Mouse (Mus musculus) CH12.LX (cell line): ENCODE measurements around the gene Prr23a3. TPM values are rescaled to one million over a fixed set of nuclear protein-coding genes. Genes with fewer than 3 reads are reported as not detected.

Experiments
- DNase-seq: peaks from one replicate; pipeline ENCODE4 v3.0.0-alpha.2; 2013; ENCODE audit errors: extremely low read depth
- H3K27ac ChIP-seq: 2 replicates; pipeline ENCODE4 v1.5.1; 2012; ENCODE audit warnings: low read depth, mild to moderate bottlenecking, control low read depth, moderate library complexity; ENCODE audit not compliant: insufficient read depth
- H3K27me3 ChIP-seq: replicated peaks from 2 replicates; pipeline ENCODE3; 2012; ENCODE audit warnings: inconsistent platforms
- H3K36me3 ChIP-seq, 2 experiments: replicated peaks in 1 of 2; 2 replicates each; pipeline versions ENCODE3 to v1.6.1; 2012; ENCODE audit warnings: inconsistent platforms in 1 of 2, low read length in 1 of 2, mild to moderate bottlenecking in 1 of 2, mixed read lengths in 1 of 2, moderate library complexity in 1 of 2; ENCODE audit not compliant: control insufficient read depth in 1 of 2, insufficient read depth in 1 of 2
- H3K4me1 ChIP-seq, 2 experiments: 2 replicates each; pipeline ENCODE4 v1.6.1; 2012; ENCODE audit warnings: inconsistent platforms in 1 of 2, moderate library complexity in 1 of 2; ENCODE audit not compliant: insufficient read depth in 2 of 2, control insufficient read depth in 1 of 2
- H3K4me2 ChIP-seq: 2 replicates; pipeline ENCODE4 v1.6.1; 2012; ENCODE audit warnings: low read depth, mild to moderate bottlenecking, control low read depth; ENCODE audit not compliant: poor library complexity, insufficient read depth, severe bottlenecking
- H3K4me3 ChIP-seq, 3 experiments: fragments of 150-350 bp in 1 of 3; sonication (generic) in 1 of 3; replicated peaks in 1 of 3; 2 replicates each; pipeline versions ENCODE3 to v1.5.1; 2011 to 2012; ENCODE audit warnings: low read depth in 2 of 3, low read length in 2 of 3, mild to moderate bottlenecking in 2 of 3, moderate library complexity in 2 of 3, control low read depth in 1 of 3, improper control_type of control experiment in 1 of 3, inconsistent platforms in 1 of 3, mixed read lengths in 1 of 3; ENCODE audit not compliant: poor library complexity in 1 of 3
- H3K79me2 ChIP-seq: replicated peaks from 2 replicates; pipeline ENCODE4 v1.6.1; 2012; ENCODE audit warnings: mild to moderate bottlenecking, moderate library complexity; ENCODE audit not compliant: control insufficient read depth, poor library complexity, insufficient read depth, severe bottlenecking; ENCODE audit errors: extremely low read depth
- H3K9ac ChIP-seq: 2 replicates; pipeline ENCODE4 v1.6.1; 2012; ENCODE audit warnings: low read depth, mild to moderate bottlenecking, control low read depth, moderate library complexity; ENCODE audit not compliant: insufficient read depth
- H3K9me3 ChIP-seq: replicated peaks from 2 replicates; pipeline ENCODE3; 2012; ENCODE audit warnings: low read length, inconsistent platforms, mixed read lengths
- BHLHE40 ChIP-seq: IDR thresholded peaks from 2 replicates; pipeline ENCODE4 v1.6.1; 2011; ENCODE audit warnings: mild to moderate bottlenecking, low read depth, low read length, improper control_type of control experiment
- CHD2 ChIP-seq: IDR thresholded peaks from 2 replicates; pipeline ENCODE4 v1.6.1; 2011; ENCODE audit warnings: low read length, improper control_type of control experiment
- CTCF ChIP-seq, 2 experiments: IDR thresholded peaks in 1 of 2; conservative IDR thresholded peaks in 1 of 2; 2 replicates each; pipeline ENCODE4 v1.5.1; 2011 to 2012; ENCODE audit warnings: low read depth in 2 of 2, low read length in 2 of 2, improper control_type of control experiment in 1 of 2, inconsistent platforms in 1 of 2, mild to moderate bottlenecking in 1 of 2, moderate library complexity in 1 of 2
- E2F4 ChIP-seq: IDR thresholded peaks from 2 replicates; pipeline ENCODE4 v1.6.1; 2011; ENCODE audit warnings: low read depth, low read length, improper control_type of control experiment; ENCODE audit not compliant: insufficient replicate concordance
- ELF1 ChIP-seq: IDR thresholded peaks from 2 replicates; pipeline ENCODE4 v1.6.1; 2014; ENCODE audit warnings: low read depth, mild to moderate bottlenecking, inconsistent platforms, low read length, improper control_type of control experiment
- ETS1 ChIP-seq: conservative IDR thresholded peaks from 2 replicates; pipeline ENCODE4 v1.6.1; 2012; ENCODE audit warnings: low read depth, mild to moderate bottlenecking, inconsistent platforms, low read length, improper control_type of control experiment, moderate library complexity
- IRF4 ChIP-seq: IDR thresholded peaks from 2 replicates; pipeline ENCODE4 v1.6.1; 2014; ENCODE audit warnings: low read depth, mild to moderate bottlenecking, inconsistent platforms, low read length, improper control_type of control experiment
- JUN ChIP-seq: IDR thresholded peaks from 2 replicates; pipeline ENCODE4 v1.6.1; 2011; ENCODE audit warnings: low read depth, mild to moderate bottlenecking, low read length, improper control_type of control experiment, moderate library complexity; ENCODE audit not compliant: insufficient read depth
- MAFK ChIP-seq: IDR thresholded peaks from 2 replicates; pipeline ENCODE4 v1.6.1; 2011; ENCODE audit warnings: low read length, improper control_type of control experiment; ENCODE audit not compliant: insufficient replicate concordance
- MAZ ChIP-seq: IDR thresholded peaks from 2 replicates; pipeline ENCODE4 v1.6.1; 2012; ENCODE audit warnings: low read depth, mild to moderate bottlenecking, inconsistent platforms, low read length, improper control_type of control experiment, moderate library complexity
- MEF2A ChIP-seq: IDR thresholded peaks from 2 replicates; pipeline ENCODE4 v1.6.1; 2014; ENCODE audit warnings: low read depth, mild to moderate bottlenecking, inconsistent platforms, low read length, improper control_type of control experiment, borderline replicate concordance
- MXI1 ChIP-seq: IDR thresholded peaks from 2 replicates; pipeline ENCODE4 v1.6.1; 2011; ENCODE audit warnings: mild to moderate bottlenecking, low read depth, low read length, improper control_type of control experiment
- NELFE ChIP-seq: IDR thresholded peaks from 2 replicates; pipeline ENCODE4 v1.6.1; 2011; ENCODE audit warnings: low read depth, low read length, improper control_type of control experiment
- NRF1 ChIP-seq: IDR thresholded peaks from 2 replicates; pipeline ENCODE4 v1.6.1; 2014; ENCODE audit warnings: low read depth, mild to moderate bottlenecking, inconsistent platforms, low read length, improper control_type of control experiment, moderate library complexity
- POLR2A ChIP-seq: IDR thresholded peaks from 2 replicates; pipeline ENCODE4 v1.6.1; 2011; ENCODE audit warnings: low read depth, mild to moderate bottlenecking, improper control_type of control experiment, low read length
- SMC3 ChIP-seq: IDR thresholded peaks from 2 replicates; pipeline ENCODE4 v1.6.1; 2011; ENCODE audit warnings: low read depth, low read length, improper control_type of control experiment
- TBP ChIP-seq: conservative IDR thresholded peaks from 2 replicates; pipeline ENCODE4 v1.6.1; 2011; ENCODE audit warnings: low read depth, low read length, improper control_type of control experiment
- TCF12 ChIP-seq: IDR thresholded peaks from 2 replicates; pipeline ENCODE4 v1.6.1; 2014; ENCODE audit warnings: low read depth, mild to moderate bottlenecking, inconsistent platforms, low read length, improper control_type of control experiment
- UBTF ChIP-seq: IDR thresholded peaks from 2 replicates; pipeline ENCODE4 v1.6.1; 2012; ENCODE audit warnings: low read depth, mild to moderate bottlenecking, inconsistent platforms, low read length, improper control_type of control experiment, moderate library complexity
- USF1 ChIP-seq: IDR thresholded peaks from 2 replicates; pipeline ENCODE4 v1.6.1; 2014; ENCODE audit warnings: low read depth, mild to moderate bottlenecking, inconsistent platforms, low read length, improper control_type of control experiment
- USF2 ChIP-seq: conservative IDR thresholded peaks from 2 replicates; pipeline ENCODE4 v1.6.1; 2011; ENCODE audit warnings: low read depth, low read length, improper control_type of control experiment
- ZC3H11A ChIP-seq: IDR thresholded peaks from 2 replicates; pipeline ENCODE4 v1.6.1; 2012; ENCODE audit warnings: low read depth, mild to moderate bottlenecking, inconsistent platforms, low read length, improper control_type of control experiment
- ZKSCAN1 ChIP-seq: IDR thresholded peaks from 2 replicates; pipeline ENCODE4 v1.6.1; 2012; ENCODE audit warnings: low read depth, inconsistent platforms, low read length, improper control_type of control experiment, borderline replicate concordance
- dilution Hi-C: fragments of 300-500 bp; cut with MboI; formaldehyde crosslinking; loops from 2 replicates; pipeline ENCODE4 v1.14.3; 2020; ENCODE audit warnings: low sequenced_read_pairs; ENCODE audit not compliant: extremely low pct_unique_long_range_greater_than_20kb, extremely low pct_ligation_motif_present
- in situ Hi-C: fragments of 300-500 bp; cut with MboI; formaldehyde crosslinking; loops from 3 replicates; pipeline ENCODE4 v1.14.3; 2019; ENCODE audit warnings: low sequenced_read_pairs, low pct_ligation_motif_present, low pct_unique_long_range_greater_than_20kb, mixed read lengths
- polyA plus RNA-seq: library from polyadenylated mRNA; unstranded; fragments of >175 nt; gene quantifications from 2 replicates; pipeline ENCODE4 v1.2.1, GENCODE M21; 2012; ENCODE audit warnings: low read depth; ENCODE audit not compliant: insufficient read length
- total RNA-seq, 2 experiments: library from RNA; depleted of rRNA; stranded (reverse); fragments of 300-350 nt in 1 of 2; fragments of >200 nt in 1 of 2; gene quantifications; 2 replicates each; pipeline ENCODE4 v1.2.3; 2012 to 2014

Gene Prr23a3
- total and polyA plus RNA-seq, 3 experiments = not detected

DNA sequence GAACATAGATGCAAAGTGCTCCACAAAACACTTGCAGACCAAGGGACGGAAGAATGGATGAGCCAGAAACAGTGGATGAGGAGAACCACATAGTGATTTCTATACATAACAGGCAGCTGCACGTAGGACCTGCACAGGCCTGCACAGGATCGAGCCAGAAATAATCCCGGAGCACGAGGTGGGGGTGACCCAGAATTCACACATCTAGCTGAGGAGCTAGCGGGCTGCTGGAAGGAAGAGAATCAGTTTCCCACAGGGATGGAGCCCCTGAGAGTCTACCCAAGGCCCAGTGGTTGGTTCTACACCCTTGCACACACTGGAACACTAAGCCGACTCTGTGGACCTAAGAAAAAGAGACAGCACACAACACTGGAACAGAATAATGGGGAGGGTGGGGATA, 40.8 kb upstream of the Prr23a3 start:
- TF ChIP-seq TCF12 (no peak), CHD2 (no peak), SMC3 (no peak), MEF2A (no peak), ZC3H11A (no peak), UBTF (no peak), NRF1 (no peak), NELFE (no peak), IRF4 (no peak), E2F4 (no peak)
- Histone ChIP-seq H3K4me2 (no peak overlapping the region), H3K9me3 (no peaks in the 10 kb centered on the region), H3K27me3 (peaks cover 26% of the 10 kb centered on the region), H3K79me2 (no peaks in the 10 kb centered on the region), H3K4me3 (no peak overlapping the region), H3K4me1 (no peaks in the 10 kb centered on the region), H3K36me3 (no peaks in the 10 kb centered on the region), H3K9ac (no peak overlapping the region), H3K27ac (no peak overlapping the region)
- DNase-seq = no peak
- dilution Hi-C loops = no loop called here
- in situ Hi-C loops = no loop called here

DNA sequence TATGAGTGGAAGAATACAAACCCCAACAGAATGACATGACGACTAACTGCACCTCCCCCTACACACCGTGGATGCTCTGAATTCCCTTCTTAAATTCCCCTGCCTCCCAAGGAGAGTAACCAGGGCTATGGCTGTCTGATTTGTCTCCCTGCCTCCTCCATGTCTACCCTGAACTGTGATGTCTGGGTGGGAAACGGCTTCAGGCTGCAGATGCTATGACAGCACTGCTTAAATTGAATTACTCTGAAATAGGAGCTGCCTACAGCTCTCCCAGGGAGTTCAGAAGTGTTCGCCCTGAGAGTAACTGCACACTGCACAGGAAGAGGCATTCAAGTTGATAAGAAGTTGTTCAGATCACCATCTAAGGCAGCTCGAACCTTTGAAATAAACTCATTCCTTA, 35.1 kb upstream of the Prr23a3 start:
- no peak for DNase-seq
- Histone ChIP-seq H3K9me3 (no peaks in the 10 kb centered on the region), H3K27ac (no peak overlapping the region), H3K36me3 (no peaks in the 10 kb centered on the region), H3K4me1 (no peaks in the 10 kb centered on the region), H3K4me2 (no peak overlapping the region), H3K4me3 (no peak overlapping the region), H3K27me3 (peaks cover 12% of the 10 kb centered on the region), H3K9ac (no peak overlapping the region), H3K79me2 (no peaks in the 10 kb centered on the region)
- TF ChIP-seq NRF1 (no peak), TBP (no peak), POLR2A (no peak), CTCF (conservative IDR thresholded peaks at IDR 0.05 in 1 of 2, IDR thresholded peaks at IDR 0.05 in 1 of 2; ENCODE audit: low read depth in 2 of 2, low read length in 2 of 2) (no peak), USF1 (no peak), ETS1 (no peak), BHLHE40 (no peak), ELF1 (no peak), MAZ (no peak), ZKSCAN1 (no peak), MXI1 (no peak), MAFK (no peak), JUN (no peak), USF2 (no peak), MEF2A (no peak)
- dilution Hi-C loops (no loop called here), in situ Hi-C loops (no loop called here)
